In the genomic region with DNA sequence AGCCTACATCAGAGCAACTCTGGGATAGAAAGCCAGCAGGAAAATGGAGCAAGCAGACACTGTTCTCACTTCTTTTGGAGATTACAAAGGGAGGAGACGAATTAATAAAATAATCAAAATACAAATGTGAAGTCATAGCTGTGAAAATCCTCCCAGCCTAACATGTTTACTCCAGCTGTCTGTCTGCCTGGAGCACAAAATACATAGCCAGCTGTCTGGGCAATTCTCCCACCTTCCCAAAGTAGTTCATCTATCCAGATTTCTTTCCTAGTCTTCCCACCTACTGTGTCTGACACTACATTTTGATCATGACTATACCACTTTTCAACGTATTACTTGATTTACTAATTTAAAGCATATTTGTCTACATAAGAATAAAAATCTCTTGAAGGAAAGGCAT, we compare ENCODE assay signal across 22 mouse cellular contexts.
DNase-seq lines count a peak whose midpoint lies in the region; ATAC-seq and TF ChIP-seq lines count a peak whose summit lies in the region.
"Had no signal": no experiment of that assay in that cellular context is flagged by ENCODE, and none has a peak within 500 bp of the region (broad histone marks: within the 10 kb centered on the region; RNA-seq: fewer than 3 reads in every experiment).

No protein-coding gene starts in this region.

- 48% methylated on average over 2 of the region's 2 CpGs for WGBS in forebrain, postnatal 0 days
- WGBS in forebrain, embryonic 11.5 days = 85% methylated on average over 2 of the region's 2 CpGs
- 80% methylated on average over 2 of the region's 2 CpGs for WGBS in hindbrain, embryonic 15.5 days
- 87% methylated on average over 2 of the region's 2 CpGs for WGBS in hindbrain, embryonic 14.5 days
- 82% methylated on average over 2 of the region's 2 CpGs for WGBS in midbrain, embryonic 16.5 days
- WGBS in midbrain, embryonic 11.5 days = 96% methylated on average over 2 of the region's 2 CpGs

- no peaks in the 10 kb centered on the region for H3K9me3 ChIP-seq in forebrain, postnatal 0 days (ENCODE audit: low read length)
- no peaks in the 10 kb centered on the region for H3K9me3 ChIP-seq in forebrain, embryonic 11.5 days (ENCODE audit: control insufficient read depth, low read length)
- H3K9me3 ChIP-seq in hindbrain, embryonic 15.5 days = no peaks in the 10 kb centered on the region
- no peaks in the 10 kb centered on the region for H3K9me3 ChIP-seq in hindbrain, embryonic 14.5 days (ENCODE audit: control insufficient read depth, low read length)
- no peaks in the 10 kb centered on the region for H3K9me3 ChIP-seq in midbrain, embryonic 16.5 days (replicated peaks; ENCODE audit: control insufficient read depth, low read length, poor library complexity, severe bottlenecking)
- H3K9me3 ChIP-seq in midbrain, embryonic 11.5 days (ENCODE audit: control insufficient read depth, low read length) = no peaks in the 10 kb centered on the region
- H3K9me3 ChIP-seq: embryonic facial prominence, embryonic 12.5 days; heart, embryonic 13.5 days; liver, embryonic 12.5 days; midbrain, embryonic 13.5 days; neural tube, embryonic 15.5 days had no signal

- H3K9ac ChIP-seq in forebrain, postnatal 0 days = no peak overlapping the region
- no peak overlapping the region for H3K9ac ChIP-seq in forebrain, embryonic 11.5 days (ENCODE audit: low read length)
- H3K9ac ChIP-seq in hindbrain, embryonic 15.5 days = no peak overlapping the region
- no peak overlapping the region for H3K9ac ChIP-seq in hindbrain, embryonic 14.5 days
- no peak overlapping the region for H3K9ac ChIP-seq in midbrain, embryonic 16.5 days (ENCODE audit: low read depth, low read length)
- no peak overlapping the region for H3K9ac ChIP-seq in midbrain, embryonic 11.5 days (ENCODE audit: low read length)
- H3K9ac ChIP-seq: embryonic facial prominence, embryonic 12.5 days; heart, embryonic 13.5 days; liver, embryonic 12.5 days; liver, postnatal 0 days; midbrain, embryonic 13.5 days; neural tube, embryonic 15.5 days had no signal

- no peak for TF ChIP-seq CTCF in forebrain, postnatal 0 days (IDR thresholded peaks at IDR 0.05; ENCODE audit: low read depth)

- H3K4me1 ChIP-seq in forebrain, postnatal 0 days (ENCODE audit: insufficient read depth) = no peaks in the 10 kb centered on the region
- H3K4me1 ChIP-seq in forebrain, embryonic 11.5 days (replicated peaks; ENCODE audit: control insufficient read depth, insufficient read depth, low read length) = no peaks in the 10 kb centered on the region
- H3K4me1 ChIP-seq in hindbrain, embryonic 15.5 days (replicated peaks) = no peaks in the 10 kb centered on the region
- no peaks in the 10 kb centered on the region for H3K4me1 ChIP-seq in hindbrain, embryonic 14.5 days (replicated peaks; ENCODE audit: control insufficient read depth, insufficient read depth, low read length)
- no peaks in the 10 kb centered on the region for H3K4me1 ChIP-seq in midbrain, embryonic 16.5 days (ENCODE audit: control insufficient read depth, insufficient read depth, low read length)
- H3K4me1 ChIP-seq in midbrain, embryonic 11.5 days (ENCODE audit: control insufficient read depth, insufficient read depth, low read length) = no peaks in the 10 kb centered on the region
- H3K4me1 ChIP-seq: embryonic facial prominence, embryonic 12.5 days; heart, embryonic 13.5 days; liver, embryonic 12.5 days; midbrain, embryonic 13.5 days; neural tube, embryonic 15.5 days had no signal

- no peak overlapping the region for H3K4me2 ChIP-seq in forebrain, postnatal 0 days (ENCODE audit: low read depth)
- H3K4me2 ChIP-seq in forebrain, embryonic 11.5 days (ENCODE audit: low read depth, low read length, severe bottlenecking) = no peak overlapping the region
- H3K4me2 ChIP-seq in hindbrain, embryonic 15.5 days = no peak overlapping the region
- no peak overlapping the region for H3K4me2 ChIP-seq in hindbrain, embryonic 14.5 days (replicated peaks)
- no peak overlapping the region for H3K4me2 ChIP-seq in midbrain, embryonic 16.5 days (ENCODE audit: low read length)
- H3K4me2 ChIP-seq in midbrain, embryonic 11.5 days = no peak overlapping the region
- H3K4me2 ChIP-seq: embryonic facial prominence, embryonic 12.5 days; heart, embryonic 13.5 days; liver, embryonic 12.5 days; midbrain, embryonic 13.5 days; neural tube, embryonic 15.5 days had no signal

- DNase-seq in forebrain, postnatal 0 days = no peak
- DNase-seq in forebrain, embryonic 11.5 days (ENCODE audit: low spot score) = no peak
- no peak for DNase-seq in hindbrain, embryonic 14.5 days (ENCODE audit: low spot score)
- DNase-seq in midbrain, embryonic 11.5 days (ENCODE audit: low spot score, missing footprints) = no peak
- DNase-seq in cerebellum, postnatal 36 days = no peak
- DNase-seq: adrenal gland, postnatal 25 days; embryo, embryonic 11 days; gastrocnemius, postnatal 25 days; kidney, adult 11 months; kidney, postnatal 14 days; liver, postnatal 0 days; lung, postnatal 36 days; thymus, postnatal 4 days had no signal

- H3K4me3 ChIP-seq in forebrain, postnatal 0 days (ENCODE audit: low read depth, low read length) = no peak overlapping the region
- no peak overlapping the region for H3K4me3 ChIP-seq in forebrain, embryonic 11.5 days (ENCODE audit: low read depth, low read length)
- no peak overlapping the region for H3K4me3 ChIP-seq in hindbrain, embryonic 15.5 days
- H3K4me3 ChIP-seq in hindbrain, embryonic 14.5 days (replicated peaks; ENCODE audit: low read length) = no peak overlapping the region
- no peak overlapping the region for H3K4me3 ChIP-seq in midbrain, embryonic 16.5 days (ENCODE audit: low read depth, low read length)
- H3K4me3 ChIP-seq in midbrain, embryonic 11.5 days (ENCODE audit: low read depth, low read length) = no peak overlapping the region
- H3K4me3 ChIP-seq: embryonic facial prominence, embryonic 12.5 days; heart, embryonic 13.5 days; liver, embryonic 12.5 days; midbrain, embryonic 13.5 days; neural tube, embryonic 15.5 days had no signal

- no peak overlapping the region for H3K27ac ChIP-seq in forebrain, postnatal 0 days (ENCODE audit: low read depth, low read length)
- H3K27ac ChIP-seq in forebrain, embryonic 11.5 days (ENCODE audit: low read depth, low read length) = no peak overlapping the region
- peak overlapping the region; percentile 51 for H3K27ac ChIP-seq in hindbrain, embryonic 15.5 days (replicated peaks)
- no peak overlapping the region for H3K27ac ChIP-seq in hindbrain, embryonic 14.5 days
- H3K27ac ChIP-seq in midbrain, embryonic 16.5 days (ENCODE audit: low read length) = peak overlapping the region; percentile 37; the same call in 1 of the 2 replicates
- H3K27ac ChIP-seq in midbrain, embryonic 11.5 days (ENCODE audit: low read depth, low read length) = no peak overlapping the region
- H3K27ac ChIP-seq: embryonic facial prominence, embryonic 12.5 days; heart, embryonic 13.5 days; liver, embryonic 12.5 days; midbrain, embryonic 13.5 days; neural tube, embryonic 15.5 days had no signal

- H3K27me3 ChIP-seq in forebrain, postnatal 0 days (ENCODE audit: insufficient read depth, low read length) = no peaks in the 10 kb centered on the region
- H3K27me3 ChIP-seq in forebrain, embryonic 11.5 days (ENCODE audit: control insufficient read depth, insufficient read depth, low read length) = no peaks in the 10 kb centered on the region
- no peaks in the 10 kb centered on the region for H3K27me3 ChIP-seq in hindbrain, embryonic 15.5 days
- no peaks in the 10 kb centered on the region for H3K27me3 ChIP-seq in hindbrain, embryonic 14.5 days (ENCODE audit: control insufficient read depth, insufficient read depth, low read length)
- H3K27me3 ChIP-seq in midbrain, embryonic 16.5 days (ENCODE audit: control insufficient read depth, insufficient read depth, low read depth, low read length) = no peaks in the 10 kb centered on the region
- H3K27me3 ChIP-seq in midbrain, embryonic 11.5 days (ENCODE audit: control insufficient read depth, insufficient read depth, low read length) = no peaks in the 10 kb centered on the region
- H3K27me3 ChIP-seq: embryonic facial prominence, embryonic 12.5 days; heart, embryonic 13.5 days; liver, embryonic 12.5 days; midbrain, embryonic 13.5 days; neural tube, embryonic 15.5 days had no signal

- no peaks in the 10 kb centered on the region for H3K36me3 ChIP-seq in forebrain, postnatal 0 days (ENCODE audit: insufficient read depth)
- H3K36me3 ChIP-seq in forebrain, embryonic 11.5 days (ENCODE audit: control insufficient read depth, insufficient read depth, low read length) = no peaks in the 10 kb centered on the region
- no peaks in the 10 kb centered on the region for H3K36me3 ChIP-seq in hindbrain, embryonic 15.5 days
- H3K36me3 ChIP-seq in hindbrain, embryonic 14.5 days (replicated peaks; ENCODE audit: control insufficient read depth, insufficient read depth) = no peaks in the 10 kb centered on the region
- no peaks in the 10 kb centered on the region for H3K36me3 ChIP-seq in midbrain, embryonic 16.5 days (ENCODE audit: control insufficient read depth, insufficient read depth, low read length)
- no peaks in the 10 kb centered on the region for H3K36me3 ChIP-seq in midbrain, embryonic 11.5 days (ENCODE audit: control insufficient read depth, insufficient read depth, low read length)
- H3K36me3 ChIP-seq: embryonic facial prominence, embryonic 12.5 days; heart, embryonic 13.5 days; liver, embryonic 12.5 days; midbrain, embryonic 13.5 days; neural tube, embryonic 15.5 days had no signal

- ATAC-seq in forebrain, postnatal 0 days = 0 out of 2 replicates have a peak, but pooled peaks have one; percentile 10
- ATAC-seq in forebrain, embryonic 11.5 days (replicated peaks; ENCODE audit: low FRiP score) = no peak
- no peak for ATAC-seq in hindbrain, embryonic 15.5 days (ENCODE audit: low FRiP score, low read depth)
- no peak for ATAC-seq in hindbrain, embryonic 14.5 days (ENCODE audit: low FRiP score)
- ATAC-seq in midbrain, embryonic 16.5 days = no peak
- no peak for ATAC-seq in midbrain, embryonic 11.5 days (ENCODE audit: low FRiP score)
- ATAC-seq: CD4-positive, CD25-positive, alpha-beta regulatory T cell, adult 4 months; inflammation-experienced regulatory T-cells, adult 6 months; liver, embryonic 12.5 days; liver, postnatal 0 days; midbrain, embryonic 13.5 days had no signal

Comparison
In these comparisons a context has a peak if more than half of its experiments do, and no peak if none do; other contexts are left out.
1. H3K27ac ChIP-seq: peak in hindbrain, embryonic 15.5 days (single experiment) and midbrain, embryonic 16.5 days (single experiment); none in forebrain, postnatal 0 days (single experiment), forebrain, embryonic 11.5 days (single experiment), hindbrain, embryonic 14.5 days (single experiment) and midbrain, embryonic 11.5 days (single experiment).